Mouse (Mus musculus) erythroblast, embryonic 14.5 days (primary cell): ENCODE measurements around the gene Galnt15. TPM values are rescaled to one million over a fixed set of nuclear protein-coding genes. Genes with fewer than 3 reads are reported as not detected.

Source experiments
- H3K27me3 ChIP-seq: 2 replicates; pipeline ENCODE4 v1.6.1; 2012; ENCODE audit warnings: inconsistent platforms; ENCODE audit not compliant: control insufficient read depth
- H3K36me3 ChIP-seq: 2 replicates; pipeline ENCODE4 v1.6.1; 2012; ENCODE audit warnings: mild to moderate bottlenecking, inconsistent platforms; ENCODE audit not compliant: control insufficient read depth
- H3K4me1 ChIP-seq: 2 replicates; pipeline ENCODE4 v1.6.1; 2012; ENCODE audit warnings: inconsistent platforms; ENCODE audit not compliant: control insufficient read depth
- H3K4me3 ChIP-seq: replicated peaks from 2 replicates; pipeline ENCODE3; 2012; ENCODE audit warnings: moderate library complexity, mild to moderate bottlenecking, inconsistent platforms
- H3K9me3 ChIP-seq: 2 replicates; pipeline ENCODE4 v1.6.1; 2012; ENCODE audit warnings: low read length, inconsistent platforms, mixed read lengths; ENCODE audit not compliant: control insufficient read depth
- GATA1 ChIP-seq: IDR thresholded peaks from 2 replicates; pipeline ENCODE4 v1.6.1; 2012; ENCODE audit warnings: low read length, inconsistent platforms, mixed read lengths
- TAL1 ChIP-seq: IDR thresholded peaks from 3 replicates; pipeline ENCODE4 v1.6.1; 2012; ENCODE audit warnings: low read length, inconsistent platforms, mixed read lengths
- polyA plus RNA-seq: library from polyadenylated mRNA; stranded (reverse); fragments of >175 nt; gene quantifications from 2 replicates; pipeline ENCODE4 v1.2.3, GENCODE M21; 2012

Galnt15 gene
- not detected in 2 replicates for polyA plus RNA-seq

- Histone ChIP-seq H3K9me3 (no peaks in the 10 kb centered on the region), H3K4me3 (no peak within 1 kb of the TSS), H3K36me3 (no peaks in the 10 kb centered on the region), H3K4me1 (peaks cover 6% of the 10 kb centered on the region), H3K27me3 (peaks cover 46% of the 10 kb centered on the region)
- no peak for TF ChIP-seq GATA1
These were observed at the start of gene Galnt15 for GRCm38 (mm10) chr14:32028681-32029091. Gene Galnt15 (plus strand): TSS chr14:32028989.

- no peak for TF ChIP-seq GATA1
- no peak for TF ChIP-seq TAL1
- Histone ChIP-seq H3K4me3 (no peak overlapping the region), H3K27me3 (peaks cover 6% of the 10 kb centered on the region), H3K36me3 (no peaks in the 10 kb centered on the region), H3K9me3 (no peaks in the 10 kb centered on the region), H3K4me1 (no peaks in the 10 kb centered on the region)
These were observed 34.8 kb upstream of the Galnt15 start for GRCm38 (mm10) chr14:31994021-31994420.

DNA sequence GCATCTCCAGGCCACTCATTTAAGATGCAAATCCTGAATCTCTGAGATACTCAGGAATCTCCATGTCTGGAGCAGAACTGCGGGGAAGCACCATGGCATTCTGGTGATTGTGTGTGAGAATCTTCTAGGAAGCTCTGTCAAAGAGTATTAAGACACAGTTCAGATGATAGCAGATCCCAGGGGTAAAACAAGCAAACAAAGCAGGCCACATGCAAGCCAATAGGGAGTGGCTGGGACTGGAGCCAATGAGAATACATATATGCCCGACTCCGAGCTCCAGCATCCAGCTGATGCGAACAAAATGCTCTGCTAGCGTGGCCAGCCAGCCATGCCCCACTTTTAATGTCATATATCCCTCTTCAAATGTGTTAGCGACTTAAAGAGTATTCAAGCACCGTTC is 27.8 kb upstream of the Galnt15 start:
- TF ChIP-seq GATA1 (no peak), TAL1 (no peak)
- Histone ChIP-seq H3K4me1 (no peaks in the 10 kb centered on the region), H3K27me3 (no peaks in the 10 kb centered on the region), H3K9me3 (no peaks in the 10 kb centered on the region), H3K4me3 (no peak overlapping the region), H3K36me3 (no peaks in the 10 kb centered on the region)

DNA sequence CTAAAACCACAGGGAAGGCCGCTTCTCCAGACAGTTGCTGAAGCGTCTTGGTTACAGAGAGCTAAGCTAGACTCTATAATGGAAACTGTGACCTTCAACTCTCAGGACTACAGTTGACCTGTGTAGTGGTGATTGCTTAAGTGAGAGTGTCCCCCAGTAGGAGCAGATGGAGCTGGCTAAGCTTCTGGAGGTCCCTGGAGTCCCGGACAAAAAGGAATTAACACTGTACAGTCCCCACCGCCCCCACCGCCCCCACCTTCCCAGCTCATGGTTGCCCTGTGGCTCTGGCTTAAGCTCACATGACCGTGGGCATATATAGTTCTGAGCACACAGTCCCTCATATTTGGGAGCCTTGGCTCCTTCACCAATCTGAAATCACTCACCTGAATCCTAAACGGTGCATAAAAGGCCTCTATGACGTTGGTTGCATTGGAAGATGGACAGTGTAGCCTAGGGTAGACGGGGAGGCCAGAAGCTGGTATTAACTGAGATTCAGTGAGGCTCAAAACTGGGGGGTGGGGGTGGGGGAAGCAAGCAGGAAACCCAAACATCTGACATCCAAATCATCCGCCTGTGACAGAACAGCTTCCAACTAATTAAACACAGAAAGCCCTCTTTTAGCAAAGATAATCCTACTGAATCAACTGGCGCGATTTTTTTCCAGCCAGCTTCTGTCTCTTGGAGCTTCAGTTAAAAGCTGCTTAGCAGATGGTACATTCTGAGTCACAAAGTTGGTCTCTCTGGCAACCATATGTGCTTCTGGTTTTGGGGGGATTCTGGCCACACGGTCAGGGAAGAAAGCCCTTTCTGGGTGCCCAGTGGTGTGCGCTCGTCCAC is 26.1 kb upstream of the Galnt15 start:
- Histone ChIP-seq H3K27me3 (no peaks in the 10 kb centered on the region), H3K4me3 (no peak overlapping the region), H3K36me3 (no peaks in the 10 kb centered on the region), H3K4me1 (no peaks in the 10 kb centered on the region), H3K9me3 (no peaks in the 10 kb centered on the region)
- TF ChIP-seq GATA1 = no peak
- no peak for TF ChIP-seq TAL1

- Histone ChIP-seq H3K4me1 (no peaks in the 10 kb centered on the region), H3K9me3 (no peaks in the 10 kb centered on the region), H3K36me3 (no peaks in the 10 kb centered on the region), H3K27me3 (no peaks in the 10 kb centered on the region), H3K4me3 (no peak overlapping the region)
- TF ChIP-seq GATA1 (no peak), TAL1 (no peak)
These were observed 24.7 kb upstream of the Galnt15 start for GRCm38 (mm10) chr14:32003904-32004596.

DNA sequence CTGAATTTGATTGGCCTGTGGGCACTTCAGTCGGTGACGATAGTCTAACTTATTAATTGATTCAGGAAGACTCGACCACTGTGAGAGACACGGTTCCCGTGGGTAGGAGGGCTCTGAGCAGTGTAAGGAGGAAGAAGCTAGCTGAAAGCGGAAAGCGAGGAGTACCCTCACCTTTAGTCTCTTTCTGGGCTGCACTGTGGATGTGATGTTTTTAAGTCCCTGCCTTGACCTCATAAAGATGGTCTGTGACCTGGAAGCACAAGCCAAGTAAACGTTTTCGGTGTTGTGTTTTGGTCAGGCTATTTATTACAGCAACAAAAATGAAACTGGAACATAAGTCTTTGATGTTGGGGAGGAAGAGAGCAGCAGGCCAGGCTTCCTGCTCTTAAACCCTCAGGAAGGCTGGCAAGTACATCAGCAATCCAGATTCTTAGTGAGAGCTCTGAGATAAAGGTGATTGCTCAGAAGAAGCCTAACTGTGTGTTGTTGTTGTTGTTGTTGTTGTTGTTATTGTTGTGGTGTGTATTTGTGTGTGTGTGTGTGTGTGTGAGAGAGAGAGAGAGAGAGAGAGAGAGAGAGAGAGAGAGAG is 23.0 kb upstream of the Galnt15 start:
- no peak for TF ChIP-seq TAL1
- no peak for TF ChIP-seq GATA1
- no peaks in the 10 kb centered on the region for H3K9me3 ChIP-seq
- H3K4me3 ChIP-seq = no peak overlapping the region
- no peaks in the 10 kb centered on the region for H3K27me3 ChIP-seq
- no peaks in the 10 kb centered on the region for H3K4me1 ChIP-seq
- no peaks in the 10 kb centered on the region for H3K36me3 ChIP-seq

DNA sequence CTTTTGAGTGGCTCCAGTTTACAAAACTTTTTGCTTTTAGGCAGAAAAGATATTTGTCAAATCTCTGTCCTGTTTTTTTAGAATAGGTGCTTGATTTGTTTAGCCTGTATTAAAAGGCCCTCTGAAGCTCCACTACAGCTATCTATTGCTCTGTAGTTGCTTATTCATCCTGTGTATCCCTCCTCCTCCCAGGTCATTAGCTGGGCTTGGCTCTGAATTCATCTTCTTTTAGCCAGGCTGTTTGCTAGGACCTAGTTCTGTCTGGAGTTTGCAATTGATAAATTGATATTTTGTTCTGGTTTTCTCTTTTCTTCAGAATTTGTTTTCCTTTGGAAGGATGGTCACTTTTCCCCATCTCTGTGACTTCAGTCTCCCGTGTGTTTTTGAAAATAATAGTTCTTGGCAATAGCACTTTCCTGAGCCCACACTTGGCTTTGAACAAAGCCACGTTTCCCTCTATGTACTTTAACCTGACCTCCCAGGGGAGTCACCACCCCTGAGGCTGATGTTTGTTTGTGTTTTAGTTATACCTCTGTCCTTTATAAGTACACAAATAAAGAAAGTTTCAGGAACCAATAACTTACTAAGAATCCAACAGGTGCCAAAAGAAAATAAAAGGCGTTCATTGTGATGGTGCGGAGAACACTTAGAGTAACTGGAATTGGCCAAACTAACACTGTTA is 21.0 kb upstream of the Galnt15 start:
- H3K4me1 ChIP-seq = no peaks in the 10 kb centered on the region; the same call in 1 of the 2 replicates
- no peak for TF ChIP-seq TAL1
- no peak for TF ChIP-seq GATA1
- H3K4me3 ChIP-seq = no peak overlapping the region
- H3K27me3 ChIP-seq = peaks cover 2% of the 10 kb centered on the region
- H3K36me3 ChIP-seq = no peaks in the 10 kb centered on the region
- no peaks in the 10 kb centered on the region for H3K9me3 ChIP-seq

GRCm38 (mm10) chr14:32009715-32010114 is 19.1 kb upstream of the Galnt15 start:
- TF ChIP-seq GATA1 (no peak), TAL1 (no peak)
- no peaks in the 10 kb centered on the region for H3K9me3 ChIP-seq

More at GRCm38 (mm10) chr14:32009715-32010114, 19.1 kb upstream of the Galnt15 start:
- Histone ChIP-seq H3K4me3 (no peak overlapping the region), H3K4me1 (no peaks in the 10 kb centered on the region; the same call in 1 of the 2 replicates), H3K27me3 (peaks cover 3% of the 10 kb centered on the region), H3K36me3 (no peaks in the 10 kb centered on the region)
